Mouse (Mus musculus): ENCODE results near the gene Arhgap10. TPM values are rescaled to one million over a fixed set of nuclear protein-coding genes. Genes with fewer than 3 reads are reported as not detected.
A peak's percentile ranks its signal among the peaks of the same experiment; 100 is the strongest.

Arhgap10 gene
- polyA plus RNA-seq, 1 experiment from 2014 or later = 3.9 TPM

- DNase-seq = no peak
- 0 out of 2 replicates have a peak, but pooled peaks cover 4% of the 10 kb centered on the region for H3K4me1 ChIP-seq (ENCODE audit: insufficient read depth)
- no peak overlapping the region for H3K27ac ChIP-seq (ENCODE audit: low read depth)
- H3K4me2 ChIP-seq (ENCODE audit: low read depth, low read length) = peak overlapping the region; percentile 52
- no peaks in the 10 kb centered on the region for H3K36me3 ChIP-seq (replicated peaks; ENCODE audit: insufficient read depth, low read length)
- no peaks in the 10 kb centered on the region for H3K27me3 ChIP-seq (ENCODE audit: insufficient read depth, low read length)
- TF ChIP-seq CTCF (IDR thresholded peaks at IDR 0.05; ENCODE audit: low read depth) (no peak), EP300 (IDR thresholded peaks at IDR 0.05; ENCODE audit: low read depth) (peak; percentile 64)
- ATAC-seq = peak; percentile 65
- WGBS (ENCODE audit: insufficient replicate concordance) = 39% methylated on average over 8 of the region's 8 CpGs
- H3K4me3 ChIP-seq (ENCODE audit: low read depth, low read length) = no peak overlapping the region
- no peak overlapping the region for H3K9ac ChIP-seq (replicated peaks)
- H3K9me3 ChIP-seq (ENCODE audit: low read length) = no peaks in the 10 kb centered on the region
These were observed 16.7 kb upstream of the Arhgap10 start for GRCm38 (mm10) chr8:77534358-77534992.

- Histone ChIP-seq H3K9ac (replicated peaks) (no peak overlapping the region), H3K27me3 (ENCODE audit: insufficient read depth, low read length) (no peaks in the 10 kb centered on the region), H3K27ac (ENCODE audit: low read depth) (no peak overlapping the region), H3K4me2 (ENCODE audit: low read depth, low read length) (no peak overlapping the region), H3K4me3 (ENCODE audit: low read depth, low read length) (no peak overlapping the region), H3K4me1 (ENCODE audit: insufficient read depth) (peaks cover 12% of the 10 kb centered on the region; the same call in 1 of the 2 replicates), H3K9me3 (ENCODE audit: low read length) (no peaks in the 10 kb centered on the region), H3K36me3 (replicated peaks; ENCODE audit: insufficient read depth, low read length) (no peaks in the 10 kb centered on the region)
- no peak for ATAC-seq
- DNase-seq = no peak
- 86% methylated on average over 8 of the region's 8 CpGs for WGBS (ENCODE audit: insufficient replicate concordance)
- TF ChIP-seq CTCF (IDR thresholded peaks at IDR 0.05; ENCODE audit: low read depth) (no peak), EP300 (IDR thresholded peaks at IDR 0.05; ENCODE audit: low read depth) (no peak)
These were observed 8.4 kb upstream of the Arhgap10 start for GRCm38 (mm10) chr8:77526130-77526529.

DNA sequence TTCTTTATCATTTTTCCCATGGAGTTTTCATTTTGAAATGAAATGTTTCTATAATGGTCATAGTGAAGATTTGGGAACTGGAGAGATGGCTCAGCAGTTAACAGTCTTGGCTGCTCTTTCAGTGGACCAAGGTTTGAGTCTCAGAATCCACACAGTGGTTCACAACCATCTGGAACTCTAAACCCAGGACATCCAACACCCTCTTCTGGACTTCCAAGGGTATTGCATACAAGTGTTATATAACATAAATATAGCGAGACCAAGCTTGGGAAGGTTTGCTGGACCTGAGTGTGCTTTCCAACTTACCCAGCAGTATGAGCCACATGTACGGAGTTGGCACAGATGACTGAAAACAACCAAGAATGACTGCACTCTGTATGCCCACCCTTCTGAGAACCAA is 7.2 kb upstream of the Arhgap10 start:
- H3K36me3 ChIP-seq (replicated peaks; ENCODE audit: insufficient read depth, low read length) = no peaks in the 10 kb centered on the region
- no peak overlapping the region for H3K4me3 ChIP-seq (ENCODE audit: low read depth, low read length)
- H3K27me3 ChIP-seq (ENCODE audit: insufficient read depth, low read length) = no peaks in the 10 kb centered on the region
- no peaks in the 10 kb centered on the region for H3K9me3 ChIP-seq (ENCODE audit: low read length)
- 82% methylated on average over 2 of the region's 2 CpGs for WGBS (ENCODE audit: insufficient replicate concordance)
- peak; percentile 57 for TF ChIP-seq CTCF (IDR thresholded peaks at IDR 0.05; ENCODE audit: low read depth)
- no peak for TF ChIP-seq EP300 (IDR thresholded peaks at IDR 0.05; ENCODE audit: low read depth)
- H3K4me2 ChIP-seq (ENCODE audit: low read depth, low read length) = 0 out of 2 replicates have a peak overlapping the region, but pooled peaks have one; percentile 43
- H3K9ac ChIP-seq (replicated peaks) = no peak overlapping the region
- no peak overlapping the region for H3K27ac ChIP-seq (ENCODE audit: low read depth)
- ATAC-seq (peak; percentile 47; the same call in 1 of the 2 replicates), DNase-seq (no peak)
- H3K4me1 ChIP-seq (ENCODE audit: insufficient read depth) = peaks cover 12% of the 10 kb centered on the region; the same call in 1 of the 2 replicates

- no peaks in the 10 kb centered on the region for H3K9me3 ChIP-seq (ENCODE audit: low read length)
- H3K4me1 ChIP-seq (ENCODE audit: insufficient read depth) = peaks cover 12% of the 10 kb centered on the region; the same call in 1 of the 2 replicates
- no peaks in the 10 kb centered on the region for H3K27me3 ChIP-seq (ENCODE audit: insufficient read depth, low read length)
- no peak overlapping the region for H3K9ac ChIP-seq (replicated peaks)
- no peaks in the 10 kb centered on the region for H3K36me3 ChIP-seq (replicated peaks; ENCODE audit: insufficient read depth, low read length)
- peak; percentile 50 for ATAC-seq
- 0 out of 2 replicates have a peak overlapping the region, but pooled peaks have one; percentile 3 for H3K4me3 ChIP-seq (ENCODE audit: low read depth, low read length)
- 52% methylated on average over 14 of the region's 14 CpGs for WGBS (ENCODE audit: insufficient replicate concordance)
- peak overlapping the region; percentile 34; the same call in 1 of the 2 replicates for H3K27ac ChIP-seq (ENCODE audit: low read depth)
- no peak for DNase-seq
- TF ChIP-seq EP300 (IDR thresholded peaks at IDR 0.05; ENCODE audit: low read depth) (no peak), CTCF (IDR thresholded peaks at IDR 0.05; ENCODE audit: low read depth) (no peak)
- peak overlapping the region; percentile 43 for H3K4me2 ChIP-seq (ENCODE audit: low read depth, low read length)
These were observed 6.4 kb upstream of the Arhgap10 start for GRCm38 (mm10) chr8:77524018-77524615.

- no peak overlapping the region for H3K4me3 ChIP-seq (ENCODE audit: low read depth, low read length)
- 85% methylated on average over 8 of the region's 8 CpGs for WGBS (ENCODE audit: insufficient replicate concordance)
- H3K9ac ChIP-seq (replicated peaks) = no peak overlapping the region
- no peaks in the 10 kb centered on the region for H3K27me3 ChIP-seq (ENCODE audit: insufficient read depth, low read length)
- H3K36me3 ChIP-seq (replicated peaks; ENCODE audit: insufficient read depth, low read length) = no peaks in the 10 kb centered on the region
- TF ChIP-seq EP300 (IDR thresholded peaks at IDR 0.05; ENCODE audit: low read depth) (no peak), CTCF (IDR thresholded peaks at IDR 0.05; ENCODE audit: low read depth) (no peak)
- DNase-seq (no peak), ATAC-seq (no peak)
- no peak overlapping the region for H3K27ac ChIP-seq (ENCODE audit: low read depth)
- H3K4me2 ChIP-seq (ENCODE audit: low read depth, low read length) = no peak overlapping the region
- H3K9me3 ChIP-seq (ENCODE audit: low read length) = no peaks in the 10 kb centered on the region
- H3K4me1 ChIP-seq (ENCODE audit: insufficient read depth) = peaks cover 16% of the 10 kb centered on the region
These were observed 5.2 kb upstream of the Arhgap10 start for GRCm38 (mm10) chr8:77522984-77523383.

GRCm38 (mm10) chr8:77521028-77521785 is 3.5 kb upstream of the Arhgap10 start:
- Histone ChIP-seq H3K9ac (replicated peaks) (no peak overlapping the region), H3K27ac (ENCODE audit: low read depth) (no peak overlapping the region), H3K4me3 (ENCODE audit: low read depth, low read length) (no peak overlapping the region), H3K36me3 (replicated peaks; ENCODE audit: insufficient read depth, low read length) (no peaks in the 10 kb centered on the region), H3K9me3 (ENCODE audit: low read length) (no peaks in the 10 kb centered on the region), H3K4me2 (ENCODE audit: low read depth, low read length) (no peak overlapping the region), H3K27me3 (ENCODE audit: insufficient read depth, low read length) (no peaks in the 10 kb centered on the region), H3K4me1 (ENCODE audit: insufficient read depth) (peaks cover 24% of the 10 kb centered on the region)
- 81% methylated on average over 8 of the region's 8 CpGs for WGBS (ENCODE audit: insufficient replicate concordance)
- no peak for TF ChIP-seq EP300 (IDR thresholded peaks at IDR 0.05; ENCODE audit: low read depth)
- TF ChIP-seq CTCF (IDR thresholded peaks at IDR 0.05; ENCODE audit: low read depth) = no peak
- DNase-seq (no peak), ATAC-seq (no peak)

Measured in liver, postnatal 0 days (tissue).